Mouse (Mus musculus) heart, adult 2 months (tissue): ENCODE data around the gene Rpl15. TPM values are rescaled to one million over a fixed set of nuclear protein-coding genes. Genes with fewer than 3 reads are reported as not detected.

ENCODE experiments used
- DNase-seq, 2 experiments: peaks; one replicate each; pipeline ENCODE4 v3.0.0; 2021
- H3K27ac ChIP-seq: fragments of 200-600 bp; 2 replicates; pipeline ENCODE4 v1.8.1; 2022
- H3K27me3 ChIP-seq: fragments of 200-500 bp; 2 replicates; pipeline ENCODE4 v1.6.1; 2012; ENCODE audit warnings: mild to moderate bottlenecking, low read length, inconsistent platforms, mixed read lengths; ENCODE audit not compliant: control insufficient read depth, insufficient read depth
- H3K36me3 ChIP-seq: fragments of 200-500 bp; 2 replicates; pipeline ENCODE4 v1.6.1; 2012; ENCODE audit warnings: low read length, inconsistent platforms; ENCODE audit not compliant: control insufficient read depth, insufficient read depth
- H3K4me1 ChIP-seq: fragments of 200-500 bp; 2 replicates; pipeline ENCODE4 v1.6.1; 2011; ENCODE audit warnings: low read length; ENCODE audit not compliant: control insufficient read depth, insufficient read depth
- H3K4me3 ChIP-seq: fragments of 200-600 bp; 2 replicates; pipeline ENCODE4 v1.8.1; 2022
- H3K79me2 ChIP-seq: fragments of 200-500 bp; replicated peaks from 2 replicates; pipeline ENCODE4 v1.6.1; 2012; ENCODE audit warnings: mild to moderate bottlenecking, inconsistent platforms, low read length, moderate library complexity, mixed read lengths; ENCODE audit not compliant: control insufficient read depth, insufficient read depth
- H3K9ac ChIP-seq: fragments of 200-500 bp; 2 replicates; pipeline ENCODE4 v1.6.1; 2012; ENCODE audit warnings: low read depth, mild to moderate bottlenecking, control low read depth, inconsistent platforms, low read length, mixed read lengths
- CTCF ChIP-seq: fragments of 200-600 bp; IDR thresholded peaks from 2 replicates; pipeline ENCODE4 v1.8.1; 2022; ENCODE audit warnings: antibody characterized with exemption, mild to moderate bottlenecking, moderate library complexity
- EP300 ChIP-seq: fragments of 200-500 bp; IDR thresholded peaks from 2 replicates; pipeline ENCODE4 v1.6.1; 2011; ENCODE audit warnings: low read depth, low read length, control low read depth; ENCODE audit not compliant: insufficient read depth
- POLR2A ChIP-seq: fragments of 200-500 bp; IDR thresholded peaks from 2 replicates; pipeline ENCODE4 v1.6.1; 2011; ENCODE audit warnings: mild to moderate bottlenecking, low read depth, low read length, control low read depth; ENCODE audit not compliant: insufficient read depth
- WGBS: fragments of 180-500 bp; shearing (Covaris S2); methylation state at CpG from one replicate; pipeline ENCODE4 v1.1.7; 2018; 5-methylcytosine and 5-hydroxymethylcytosine counted together
- intact Hi-C: fragments of 180-260 bp; cut with DNase I; formaldehyde crosslinking; loops from one replicate; pipeline ENCODE4 v1.15.1; 2025
- long read RNA-seq: library from polyadenylated mRNA; stranded (forward); transcript quantifications from one replicate; pipeline ENCODE4 v2.0.0, GENCODE M21; 2021
- polyA plus RNA-seq: library from polyadenylated mRNA; depleted of rRNA; stranded (reverse); fragments of >200 nt; gene quantifications from 2 replicates; pipeline ENCODE4 v1.2.3, GENCODE M21; 2012; rRNA removed
- total RNA-seq, 2 experiments: library from RNA; stranded (reverse); gene quantifications; 2 replicates each; pipeline ENCODE4 v1.2.3; 2021

The Rpl15 gene
- total RNA-seq: 100 to 1,000 TPM; 499 to 586 TPM
- 160 and 269 TPM in 2 replicates for polyA plus RNA-seq
- long read RNA-seq, transcript Rpl15-204 (3 exons, 802 nt): minor isoform, 5 of 94 reads
- long read RNA-seq, transcript Rpl15-201 (4 exons, 883 nt): minor isoform, 7 of 94 reads
- long read RNA-seq, transcript Rpl15-202 (4 exons, 1,922 nt): major isoform, 74 of 94 reads
- long read RNA-seq, partial matches to known transcripts: 0 of 94 reads
- long read RNA-seq, other reads (novel, unspliced or antisense): 7 of 94 reads

DNA sequence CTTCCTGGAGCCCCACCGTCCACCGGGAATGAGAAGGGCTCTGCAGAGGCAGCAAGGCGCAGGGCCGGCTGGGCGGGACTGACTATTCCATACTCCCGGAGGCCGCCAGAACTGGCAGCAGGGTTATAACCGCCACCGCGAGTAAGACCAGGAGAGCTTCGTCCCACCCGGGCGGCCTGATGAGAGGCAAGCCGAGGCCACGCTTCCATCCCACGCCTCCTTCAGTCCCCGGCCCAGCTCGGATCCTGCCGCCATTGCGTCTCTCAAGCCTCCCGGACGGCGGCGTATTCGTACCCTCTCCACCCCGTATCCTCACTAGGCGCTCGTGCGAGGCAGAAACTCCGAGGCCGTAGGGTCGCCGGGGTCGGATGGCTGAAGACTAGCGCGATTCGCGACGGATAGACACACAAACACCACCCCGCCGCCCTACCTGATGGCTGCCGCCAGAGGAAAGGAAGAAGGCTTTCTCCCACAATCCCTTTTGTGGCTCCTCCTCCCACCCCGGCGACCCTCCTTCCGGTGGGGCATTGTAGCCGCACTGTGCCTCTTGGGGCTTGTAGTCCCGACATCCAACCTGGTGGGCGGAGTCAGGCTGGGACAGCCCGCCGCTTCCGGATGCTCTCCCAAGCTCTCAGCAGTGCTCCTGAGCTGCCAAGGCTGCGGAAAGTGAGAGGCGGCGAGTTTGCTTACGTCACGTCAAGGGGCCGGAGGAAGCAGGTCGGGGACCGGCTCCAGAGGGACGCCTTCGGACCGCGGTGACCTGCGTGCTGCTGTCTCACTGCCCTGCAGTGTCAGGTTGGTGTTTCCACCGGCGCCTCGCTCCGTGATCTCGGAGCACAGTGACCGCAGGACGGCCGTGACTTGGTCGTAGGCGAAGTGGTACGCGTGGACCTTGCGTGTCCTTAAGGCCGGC is at the start of gene Rpl15, which contains the start of gene Nkiras1:
Gene Rpl15 (minus strand): TSS at position 863 of the 913 bp plus-strand sequence.
Gene Nkiras1 (plus strand): TSS at position 608 of the 913 bp plus-strand sequence.
- under 1% methylated on average over 78 of the region's 78 CpGs for WGBS
- Histone ChIP-seq H3K4me3 (peak within 1 kb of the TSS; percentile 84), H3K9ac (peak within 1 kb of the TSS; percentile 95), H3K36me3 (peaks cover 9% of the 10 kb centered on the region), H3K27me3 (no peaks in the 10 kb centered on the region), H3K27ac (peak within 1 kb of the TSS; percentile 97), H3K4me1 (peaks cover 2% of the 10 kb centered on the region), H3K79me2 (peaks cover 2% of the 10 kb centered on the region; the same call in 1 of the 2 replicates)
- intact Hi-C loops: loop anchor here (1.0 to 2.0 kb wide), 2 partner anchors 32 to 58 kb away; no protein-coding TSS in a partner anchor
- TF ChIP-seq EP300 (peak; percentile 85), CTCF (peak; percentile 50), POLR2A (peak; percentile 90)
- DNase-seq: peak; percentile 96 to 100

DNA sequence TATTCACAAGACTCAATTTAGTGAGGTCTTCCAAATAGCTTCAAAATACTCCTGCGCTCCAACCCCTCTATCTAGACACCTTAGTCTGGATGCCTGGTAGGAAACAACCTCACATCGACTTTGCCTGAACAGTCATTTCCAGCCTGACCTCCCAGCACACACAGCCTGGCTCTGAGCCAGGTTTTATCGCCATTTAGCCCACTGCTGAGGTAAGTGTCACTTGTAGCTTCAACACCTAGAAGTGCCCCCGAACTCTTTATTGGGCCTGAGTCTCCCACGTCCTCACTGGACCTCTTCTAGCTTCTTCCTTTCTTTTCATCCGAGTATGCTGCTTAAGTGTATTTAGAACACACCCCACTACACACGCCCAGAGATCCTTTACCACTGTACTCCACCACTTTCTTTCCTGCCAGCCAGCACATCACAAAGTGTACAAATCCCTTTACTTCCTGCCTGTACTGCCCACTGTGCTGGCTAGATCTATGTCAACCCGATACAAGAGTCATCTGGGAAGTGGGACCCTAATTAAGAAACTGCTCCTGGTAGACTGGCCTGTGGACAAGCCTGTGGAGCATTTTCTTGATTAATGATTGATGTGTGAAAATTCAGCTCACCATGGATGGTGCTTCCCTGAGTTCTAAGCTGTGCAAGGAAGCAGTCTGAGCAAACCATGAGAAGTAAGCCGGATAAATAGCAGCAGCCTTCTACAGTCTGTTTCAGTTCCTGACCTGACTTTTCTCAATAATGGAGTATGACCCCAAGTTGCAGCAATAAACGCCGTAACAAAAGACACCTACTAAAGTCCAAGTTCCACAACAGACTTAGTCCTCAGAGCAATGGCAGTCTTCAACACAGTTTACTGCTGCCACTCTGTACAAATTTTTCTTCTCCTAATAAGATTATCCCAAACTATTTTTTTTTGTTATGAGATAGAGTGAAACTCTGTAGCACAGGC is 46.5 kb upstream of the Rpl15 start:
- WGBS: 53% methylated on average over 11 of the region's 11 CpGs
- H3K79me2 ChIP-seq: peaks cover 7% of the 10 kb centered on the region
- H3K4me3 ChIP-seq: no peak overlapping the region
- no peaks in the 10 kb centered on the region for H3K27me3 ChIP-seq
- no peak overlapping the region for H3K27ac ChIP-seq
- H3K9ac ChIP-seq: no peak overlapping the region
- H3K4me1 ChIP-seq: peaks cover 3% of the 10 kb centered on the region
- intact Hi-C loops: no loop called here
- no peak for TF ChIP-seq POLR2A
- TF ChIP-seq EP300: no peak
- no peak for TF ChIP-seq CTCF
- peaks cover 2% of the 10 kb centered on the region; the same call in 1 of the 2 replicates for H3K36me3 ChIP-seq
- no peak for DNase-seq

DNA sequence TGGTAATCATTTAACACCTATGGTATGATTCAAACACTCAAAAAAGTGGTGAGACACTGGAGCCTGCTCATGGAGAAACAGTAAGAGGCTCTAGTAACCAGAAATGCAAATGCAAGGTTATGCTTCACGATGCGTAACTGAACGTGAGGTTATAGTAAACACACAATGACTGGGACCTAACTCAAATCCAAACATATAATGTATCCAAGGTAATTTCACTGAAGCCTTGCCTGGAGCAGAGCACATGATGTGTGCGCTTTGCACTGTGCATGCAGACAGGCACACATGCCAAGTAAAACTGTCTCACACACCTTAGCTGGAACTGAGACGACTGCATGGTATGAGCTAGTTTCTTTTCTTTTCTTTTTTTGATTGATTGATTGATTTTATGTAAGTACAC is 33.0 kb upstream of the Rpl15 start:
- Histone ChIP-seq H3K27ac (no peak overlapping the region; the same call in 1 of the 2 replicates), H3K4me1 (peaks cover 9% of the 10 kb centered on the region), H3K36me3 (peaks cover 7% of the 10 kb centered on the region; the same call in 1 of the 2 replicates), H3K79me2 (peaks cover 2% of the 10 kb centered on the region), H3K27me3 (no peaks in the 10 kb centered on the region), H3K9ac (no peak overlapping the region), H3K4me3 (no peak overlapping the region)
- intact Hi-C loops: loop anchor here (10.0 kb wide), 1 partner anchor 61 kb away; no protein-coding TSS in a partner anchor
- WGBS: 95% methylated on average over 5 of the region's 5 CpGs
- DNase-seq: no peak
- TF ChIP-seq POLR2A (no peak), CTCF (no peak), EP300 (no peak)

DNA sequence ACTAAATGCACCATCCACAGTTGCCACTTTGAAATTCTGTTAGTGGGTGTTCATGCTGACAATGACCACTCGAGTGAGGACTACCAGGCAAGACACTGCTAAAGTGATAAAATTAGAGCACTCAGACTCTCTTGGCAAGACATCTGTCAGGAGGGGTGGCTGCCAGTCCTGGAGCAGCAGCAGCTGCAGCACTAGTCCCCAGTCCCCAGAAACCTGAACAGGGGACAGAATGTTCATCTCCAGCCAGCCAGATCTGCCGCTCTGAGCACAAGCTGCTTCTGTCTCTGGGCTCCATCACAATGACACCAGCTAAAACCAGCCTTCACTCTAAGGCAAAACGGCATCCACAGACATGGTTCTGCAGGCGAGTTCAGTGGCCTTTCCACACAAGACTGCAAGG is 32.1 kb upstream of the Rpl15 start:
- intact Hi-C loops: loop anchor here (10.0 kb wide), 1 partner anchor 62 kb away; no protein-coding TSS in a partner anchor
- H3K4me3 ChIP-seq: no peak overlapping the region
- peaks cover 7% of the 10 kb centered on the region; the same call in 1 of the 2 replicates for H3K36me3 ChIP-seq
- H3K27ac ChIP-seq: peak overlapping the region; percentile 23
- H3K4me1 ChIP-seq: peaks cover 9% of the 10 kb centered on the region
- H3K79me2 ChIP-seq: peaks cover 2% of the 10 kb centered on the region; the same call in 1 of the 2 replicates
- TF ChIP-seq CTCF (no peak), EP300 (peak; percentile 75)
- 41% methylated on average over 4 of the region's 4 CpGs for WGBS
- peak; percentile 51 to 67 for DNase-seq
- H3K9ac ChIP-seq: no peak overlapping the region
- no peaks in the 10 kb centered on the region for H3K27me3 ChIP-seq

DNA sequence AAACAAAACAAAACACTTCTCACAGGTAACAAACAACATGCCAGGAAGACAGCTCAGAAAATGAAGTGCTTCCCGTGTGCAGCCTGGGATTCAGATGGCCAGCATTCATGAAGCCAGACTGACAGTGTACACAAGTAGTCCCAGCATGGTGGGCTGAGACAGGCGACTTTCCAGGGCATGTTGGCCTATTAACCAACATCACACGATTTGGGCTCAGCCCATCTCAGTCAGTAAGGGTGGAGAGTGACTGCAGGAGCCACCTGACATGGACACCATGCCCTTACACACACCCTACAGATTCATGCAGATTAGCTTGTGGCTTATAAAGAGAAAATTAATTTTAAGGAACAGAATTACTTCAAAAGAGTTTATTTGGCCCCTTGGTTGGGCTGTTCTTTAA is 31.6 kb upstream of the Rpl15 start:
- TF ChIP-seq CTCF (no peak), EP300 (no peak), POLR2A (no peak)
- H3K27ac ChIP-seq: no peak overlapping the region

More for the DNA sequence above, 31.6 kb upstream of the Rpl15 start:
- WGBS: 54% methylated on average over 3 of the region's 3 CpGs
- Histone ChIP-seq H3K9ac (no peak overlapping the region), H3K4me1 (peaks cover 9% of the 10 kb centered on the region), H3K27me3 (no peaks in the 10 kb centered on the region), H3K79me2 (peaks cover 2% of the 10 kb centered on the region; the same call in 1 of the 2 replicates), H3K4me3 (no peak overlapping the region), H3K36me3 (peaks cover 7% of the 10 kb centered on the region; the same call in 1 of the 2 replicates)
- no peak for DNase-seq
- intact Hi-C loops: loop anchor here (10.0 kb wide), 1 partner anchor 62 kb away; no protein-coding TSS in a partner anchor
